Mouse (Mus musculus) erythroblast, embryonic 14.5 days (primary cell): ENCODE data around the gene Ube2r2.

Experiments
- GATA1 ChIP-seq: IDR thresholded peaks from 2 replicates; pipeline ENCODE4 v1.6.1; 2012; ENCODE audit warnings: low read length, inconsistent platforms, mixed read lengths
- TAL1 ChIP-seq: IDR thresholded peaks from 3 replicates; pipeline ENCODE4 v1.6.1; 2012; ENCODE audit warnings: low read length, inconsistent platforms, mixed read lengths

GRCm38 (mm10) chr4:41107440-41107839, 28.1 kb upstream of the Ube2r2 start:
- no peak for TF ChIP-seq TAL1
- no peak for TF ChIP-seq GATA1
